Mouse (Mus musculus): ENCODE results near the gene A930017K11Rik. TPM values are rescaled to one million over a fixed set of nuclear protein-coding genes. Genes with fewer than 3 reads are reported as not detected.

The A930017K11Rik gene
- total and polyA plus RNA-seq, 3 experiments, result not detected

DNA sequence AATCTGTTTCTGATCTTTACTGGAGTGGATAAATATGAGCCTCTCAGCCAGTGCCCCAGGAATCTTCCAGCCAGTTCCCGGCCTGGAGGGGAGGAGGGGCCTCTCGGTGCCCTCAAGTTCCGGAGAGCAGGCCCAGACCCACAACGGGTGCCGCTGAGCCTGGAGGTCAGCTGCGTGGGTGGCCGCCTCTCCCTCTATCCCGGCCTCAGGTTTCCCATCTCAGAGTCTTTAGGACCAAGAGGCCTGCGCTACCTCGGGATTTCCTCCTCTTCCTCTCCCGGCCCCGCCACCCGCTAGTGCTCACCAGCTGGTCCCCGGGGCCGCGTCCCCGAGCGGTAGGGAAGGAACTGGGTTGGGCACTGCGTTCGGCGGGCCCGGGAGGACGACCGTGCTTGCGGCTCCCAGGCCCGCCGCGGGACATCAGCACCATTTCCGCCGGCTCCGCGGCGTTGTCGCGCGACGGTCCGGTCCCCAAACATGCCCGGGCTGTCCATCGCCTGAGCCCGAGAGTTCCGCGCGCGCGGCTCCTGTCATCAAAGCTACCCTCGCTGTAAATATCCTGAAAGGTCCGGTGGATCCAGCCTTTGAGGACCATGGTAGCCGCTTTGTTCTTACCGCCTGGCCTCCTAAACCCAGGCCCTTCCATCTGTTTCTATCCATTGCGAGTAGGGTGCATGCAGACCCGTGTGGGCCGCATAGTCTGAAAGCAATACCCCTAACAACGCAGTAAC is 10.7 kb downstream of the A930017K11Rik start (continued):
- TF ChIP-seq ZMIZ1 (IDR thresholded peaks at IDR 0.05; ENCODE audit: low read depth, low read length) (peak; percentile 65; the same call in 1 of the 2 replicates), MYC (IDR thresholded peaks at IDR 0.05; ENCODE audit: low read depth, low read length) (no peak)

GRCm38 (mm10) chr17:25934526-25934925 is 17.8 kb downstream of the A930017K11Rik start:
- dilution Hi-C loops (cut with MboI; ENCODE audit: extremely low pct_ligation_motif_present, extremely low pct_unique_long_range_greater_than_20kb, low sequenced_read_pairs) (no loop called here), in situ Hi-C loops (cut with MboI; ENCODE audit: low pct_ligation_motif_present, low pct_unique_long_range_greater_than_20kb, low sequenced_read_pairs) (no loop called here)
- Histone ChIP-seq H3K27me3 (replicated peaks) (no peaks in the 10 kb centered on the region), H3K9ac (ENCODE audit: insufficient read depth, low read depth) (no peak overlapping the region), H3K36me3 (replicated peaks in 1 of 2; ENCODE audit: control insufficient read depth in 1 of 2, insufficient read depth in 1 of 2, low read length in 1 of 2) (peaks cover 75 to 93% of the 10 kb centered on the region in 2 experiments), H3K4me2 (ENCODE audit: insufficient read depth, low read depth, poor library complexity, severe bottlenecking) (no peak overlapping the region), H3K27ac (ENCODE audit: insufficient read depth, low read depth) (no peak overlapping the region), H3K9me3 (replicated peaks; ENCODE audit: low read length) (no peaks in the 10 kb centered on the region), H3K79me2 (replicated peaks; ENCODE audit: control insufficient read depth, extremely low read depth, insufficient read depth, poor library complexity, severe bottlenecking) (0 out of 2 replicates have a peak, but pooled peaks cover 2% of the 10 kb centered on the region), H3K4me1 (ENCODE audit: control insufficient read depth in 1 of 2, insufficient read depth in 2 of 2) (no peaks in the 10 kb centered on the region), H3K4me3 (replicated peaks in 1 of 3; ENCODE audit: low read depth in 2 of 3, low read length in 2 of 3, poor library complexity in 1 of 3) (no peak overlapping the region)
- TF ChIP-seq JUN (IDR thresholded peaks at IDR 0.05; ENCODE audit: insufficient read depth, low read depth, low read length), result no peak
- DNase-seq (ENCODE audit: extremely low read depth), result no peak

GRCm38 (mm10) chr17:25925348-25925747 is 27.0 kb downstream of the A930017K11Rik start:
- Histone ChIP-seq H3K27ac (ENCODE audit: insufficient read depth, low read depth) (no peak overlapping the region), H3K27me3 (replicated peaks) (no peaks in the 10 kb centered on the region), H3K4me1 (ENCODE audit: control insufficient read depth in 1 of 2, insufficient read depth in 2 of 2) (peaks cover 3 to 8% of the 10 kb centered on the region in 2 experiments; a peak in 3 of 4 replicates), H3K4me2 (ENCODE audit: insufficient read depth, low read depth, poor library complexity, severe bottlenecking) (no peak overlapping the region), H3K9me3 (replicated peaks; ENCODE audit: low read length) (no peaks in the 10 kb centered on the region), H3K79me2 (replicated peaks; ENCODE audit: control insufficient read depth, extremely low read depth, insufficient read depth, poor library complexity, severe bottlenecking) (no peaks in the 10 kb centered on the region), H3K9ac (ENCODE audit: insufficient read depth, low read depth) (no peak overlapping the region), H3K4me3 (replicated peaks in 1 of 3; ENCODE audit: low read depth in 2 of 3, low read length in 2 of 3, poor library complexity in 1 of 3) (no peak overlapping the region), H3K36me3 (replicated peaks in 1 of 2; ENCODE audit: control insufficient read depth in 1 of 2, insufficient read depth in 1 of 2, low read length in 1 of 2) (peaks cover 43 to 70% of the 10 kb centered on the region in 2 experiments)
- dilution Hi-C loops (cut with MboI; ENCODE audit: extremely low pct_ligation_motif_present, extremely low pct_unique_long_range_greater_than_20kb, low sequenced_read_pairs), result no loop called here
- no peak for DNase-seq (ENCODE audit: extremely low read depth)
- in situ Hi-C loops (cut with MboI; ENCODE audit: low pct_ligation_motif_present, low pct_unique_long_range_greater_than_20kb, low sequenced_read_pairs), result no loop called here
- TF ChIP-seq PAX5 (IDR thresholded peaks at IDR 0.05; ENCODE audit: low read length) (no peak), BHLHE40 (IDR thresholded peaks at IDR 0.05; ENCODE audit: low read depth, low read length) (no peak), UBTF (IDR thresholded peaks at IDR 0.05; ENCODE audit: low read depth, low read length) (no peak), MEF2A (IDR thresholded peaks at IDR 0.05; ENCODE audit: borderline replicate concordance, low read depth, low read length) (no peak), KAT2A (IDR thresholded peaks at IDR 0.05; ENCODE audit: insufficient replicate concordance, low read length) (no peak), SMC3 (IDR thresholded peaks at IDR 0.05; ENCODE audit: low read depth, low read length) (no peak), JUND (conservative IDR thresholded peaks at IDR 0.05; ENCODE audit: low read depth, low read length) (no peak), MAZ (IDR thresholded peaks at IDR 0.05; ENCODE audit: low read depth, low read length) (no peak), MAFK (IDR thresholded peaks at IDR 0.05; ENCODE audit: insufficient replicate concordance, low read length) (no peak), ZKSCAN1 (IDR thresholded peaks at IDR 0.05; ENCODE audit: borderline replicate concordance, low read depth, low read length) (no peak), JUN (IDR thresholded peaks at IDR 0.05; ENCODE audit: insufficient read depth, low read depth, low read length) (no peak), TBP (conservative IDR thresholded peaks at IDR 0.05; ENCODE audit: low read depth, low read length) (no peak), USF2 (conservative IDR thresholded peaks at IDR 0.05; ENCODE audit: low read depth, low read length) (no peak), MYC (IDR thresholded peaks at IDR 0.05; ENCODE audit: low read depth, low read length) (no peak), USF1 (IDR thresholded peaks at IDR 0.05; ENCODE audit: low read depth, low read length) (no peak)

Data from CH12.LX (cell line).